Mouse (Mus musculus) T-cell, adult 66 days (primary cell): Measurements from ENCODE around the gene 2410002F23Rik. TPM values are rescaled to one million over a fixed set of nuclear protein-coding genes. Genes with fewer than 3 reads are reported as not detected.

ENCODE experiments used
- total RNA-seq, 2 experiments: library from RNA; stranded (reverse); gene quantifications; 3 replicates in 1 of 2; 4 replicates in 1 of 2; pipeline ENCODE4 v1.2.4; 2023

The 2410002F23Rik gene
- 100 to 1,000 TPM; 161 to 167 TPM for total RNA-seq

GRCm38 (mm10) chr7:44246055-44246983 is at the start of gene 2410002F23Rik, which contains the start of gene 1700028J19Rik:
Gene 2410002F23Rik, plus strand, starts transcription at chr7:44246722.
Gene 1700028J19Rik, minus strand, starts transcription at chr7:44246695.

GRCm38 (mm10) chr7:44197891-44198290 is 48.6 kb upstream of the 2410002F23Rik start, which contains the start of gene Klk1b3:
Gene Klk1b3, plus strand, starts transcription at chr7:44198191.

GRCm38 (mm10) chr7:44207135-44207534 is 39.4 kb upstream of the 2410002F23Rik start, which contains the start of gene Klk1b4:
Gene Klk1b4, plus strand, starts transcription at chr7:44207435.

GRCm38 (mm10) chr7:44215645-44216044 is 30.9 kb upstream of the 2410002F23Rik start, which contains the start of gene Klk1b5:
Gene Klk1b5, plus strand, starts transcription at chr7:44215945.

DNA sequence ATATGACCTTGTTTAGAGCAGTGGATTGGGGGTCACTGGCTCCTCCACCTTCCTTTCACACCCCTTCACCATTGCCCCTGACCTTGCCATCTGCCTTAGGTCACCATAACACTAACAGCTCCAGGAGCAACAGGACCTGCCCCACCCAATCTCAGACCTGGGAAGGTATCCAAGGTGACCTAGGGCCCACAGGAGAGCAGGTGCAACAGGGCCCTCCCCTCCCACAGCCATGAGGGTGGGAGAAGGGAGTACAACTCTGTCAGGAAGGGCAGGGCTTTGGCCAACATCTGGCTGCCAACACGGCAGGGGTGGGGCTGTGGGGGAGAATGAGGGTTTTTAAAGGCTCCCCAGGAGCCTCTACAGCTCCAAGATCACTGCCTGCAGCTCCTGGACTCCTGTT is 21.4 kb upstream of the 2410002F23Rik start, which contains the start of gene Klk1:
TSS of gene Klk1 (plus strand) at position 285 of the 400 bp plus-strand sequence.

GRCm38 (mm10) chr7:44235909-44236308 is 10.6 kb upstream of the 2410002F23Rik start, which contains the start of gene Gm36864:
Gene Gm36864, plus strand, starts transcription at chr7:44236177.

DNA sequence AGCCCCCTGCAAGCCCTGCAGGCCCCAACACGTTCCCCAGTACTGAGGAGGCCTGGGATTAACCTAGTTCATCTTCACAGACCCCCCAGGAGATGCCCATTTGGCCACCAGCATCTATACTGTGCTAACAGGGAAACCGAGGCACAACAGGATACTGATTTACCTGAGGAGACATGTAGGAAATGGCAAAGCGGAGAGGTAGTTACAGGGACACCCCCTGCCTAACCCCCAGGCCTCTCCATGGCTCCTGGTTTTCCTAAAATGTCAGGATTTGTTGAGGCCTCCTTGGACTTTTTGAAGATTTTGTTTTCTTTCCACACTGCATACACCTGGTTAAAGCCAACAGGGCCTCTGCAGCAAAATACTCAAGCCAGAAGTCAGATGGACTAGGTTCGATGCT is 10.8 kb downstream of the 2410002F23Rik start, which contains the start of gene Acp4:
TSS of gene Acp4 (minus strand) at position 101 of the 400 bp plus-strand sequence.

GRCm38 (mm10) chr7:44261147-44261546 is 14.6 kb downstream of the 2410002F23Rik start, which contains the start of gene Gm15517:
Gene Gm15517, plus strand, starts transcription at chr7:44261447.

Other genes with a start within 250 kb of the 2410002F23Rik start
- not detected for gene Klk1b26, start 234.6 kb upstream of the 2410002F23Rik start, total RNA-seq
- 1 to 10 TPM in 1 of 2 experiments, not detected in 1; 1.1 TPM for gene Klk1b27, start 194.4 kb upstream of the 2410002F23Rik start, total RNA-seq
- not detected for gene Klk1b21, start 144.4 kb upstream of the 2410002F23Rik start, total RNA-seq
- gene Klk1b22, start 134.0 kb upstream of the 2410002F23Rik start, total RNA-seq: not detected
- gene Klk1b16, start 110.0 kb upstream of the 2410002F23Rik start, total RNA-seq: not detected
- gene Klk1b24, start 58.5 kb upstream of the 2410002F23Rik start, total RNA-seq: not detected
- not detected for gene Klk1b3, start 48.5 kb upstream of the 2410002F23Rik start, total RNA-seq
- gene Klk1b4, start 39.3 kb upstream of the 2410002F23Rik start, total RNA-seq: not detected
- not detected for gene Klk1b5, start 30.8 kb upstream of the 2410002F23Rik start, total RNA-seq
- 1 to 10 TPM; 1.2 to 1.8 TPM for gene Klk1, start 21.4 kb upstream of the 2410002F23Rik start, total RNA-seq
- gene Gm36864, start 10.5 kb upstream of the 2410002F23Rik start, total RNA-seq: not detected
- 1 to 10 TPM; 2.2 to 2.5 TPM for gene 1700028J19Rik, start within 50 bp of the 2410002F23Rik start, total RNA-seq
- gene Acp4, start 10.7 kb downstream of the 2410002F23Rik start, total RNA-seq: not detected
- gene Gm15517, start 14.7 kb downstream of the 2410002F23Rik start, total RNA-seq: not detected
- 1 to 10 TPM in 1 of 2 experiments, under 1 TPM in 1; 0.98 to 1.1 TPM for gene Clec11a, start 60.2 kb downstream of the 2410002F23Rik start, total RNA-seq
- under 1 TPM; 0.21 to 0.82 TPM for gene Shank1, start 63.5 kb downstream of the 2410002F23Rik start, total RNA-seq
- gene Syt3, start 137.4 kb downstream of the 2410002F23Rik start, total RNA-seq: under 1 TPM in 1 of 2 experiments, not detected in 1; 0.87 TPM
- gene 1700008O03Rik, start 139.1 kb downstream of the 2410002F23Rik start, total RNA-seq: not detected
- gene Lrrc4b, start 182.3 kb downstream of the 2410002F23Rik start, total RNA-seq: not detected
- gene Aspdh, start 218.7 kb downstream of the 2410002F23Rik start, total RNA-seq: not detected
- gene Josd2, start 221.3 kb downstream of the 2410002F23Rik start, total RNA-seq: 10 to 100 TPM; 46.2 to 57.4 TPM
- gene Emc10, start 249.8 kb downstream of the 2410002F23Rik start, total RNA-seq: 10 to 100 TPM; 89.9 to 94.2 TPM
- gene Fam71e1, start 249.9 kb downstream of the 2410002F23Rik start, total RNA-seq: 1 to 10 TPM; 5.4 to 6.4 TPM